Mouse (Mus musculus) cerebellum, adult 2 months (tissue): ENCODE data around the gene Pcp4l1. TPM values are rescaled to one million over a fixed set of nuclear protein-coding genes. Genes with fewer than 3 reads are reported as not detected.

ENCODE experiments used
- DNase-seq, 2 experiments: peaks; one replicate each; pipeline ENCODE4 v3.0.0; 2021
- H3K27ac ChIP-seq: fragments of 200-500 bp; 2 replicates; pipeline ENCODE4 v1.5.1; 2012; ENCODE audit warnings: low read length, control low read depth, inconsistent platforms; ENCODE audit not compliant: insufficient read depth
- H3K27me3 ChIP-seq: fragments of 200-500 bp; 2 replicates; pipeline ENCODE4 v1.6.1; 2012; ENCODE audit warnings: inconsistent platforms, mild to moderate bottlenecking, low read length, moderate library complexity; ENCODE audit not compliant: control insufficient read depth, insufficient read depth
- H3K4me1 ChIP-seq: fragments of 200-500 bp; 2 replicates; pipeline ENCODE4 v1.6.1; 2011; ENCODE audit warnings: low read length; ENCODE audit not compliant: control insufficient read depth, insufficient read depth
- H3K4me3 ChIP-seq: fragments of 200-500 bp; replicated peaks from 2 replicates; pipeline ENCODE3; 2011; ENCODE audit warnings: mild to moderate bottlenecking, low read depth, low read length, control low read depth; ENCODE audit not compliant: insufficient read depth
- CTCF ChIP-seq: fragments of 200-500 bp; IDR thresholded peaks from 2 replicates; pipeline ENCODE4 v1.5.1; 2011; ENCODE audit warnings: low read depth, mild to moderate bottlenecking, control low read depth, low read length, moderate library complexity, borderline replicate concordance; ENCODE audit not compliant: insufficient read depth
- POLR2A ChIP-seq: fragments of 200-500 bp; IDR thresholded peaks from 2 replicates; pipeline ENCODE4 v1.6.1; 2011; ENCODE audit warnings: low read length, control low read depth, borderline replicate concordance; ENCODE audit not compliant: insufficient read depth
- WGBS: fragments of 180-500 bp; shearing (Covaris S2); methylation state at CpG from one replicate; pipeline ENCODE4 v1.1.7; 2018; 5-methylcytosine and 5-hydroxymethylcytosine counted together
- polyA plus RNA-seq: library from polyadenylated mRNA; depleted of rRNA; stranded (reverse); fragments of >200 nt; gene quantifications from 2 replicates; pipeline ENCODE4 v1.2.3, GENCODE M21; 2012

Pcp4l1 gene
- polyA plus RNA-seq, 1 experiment: 252 TPM

- 19% methylated on average over 8 of the region's 8 CpGs for WGBS
- no peak for TF ChIP-seq POLR2A
- TF ChIP-seq CTCF: no peak
- Histone ChIP-seq H3K4me3 (no peak overlapping the region), H3K27me3 (no peaks in the 10 kb centered on the region; the same call in 1 of the 2 replicates), H3K4me1 (no peaks in the 10 kb centered on the region; the same call in 1 of the 2 replicates), H3K27ac (no peak overlapping the region)
- no peak for DNase-seq
Observed at GRCm38 (mm10) chr1:171189046-171189445, 7.0 kb downstream of the Pcp4l1 start.

GRCm38 (mm10) chr1:171187851-171188700 lies 8.0 kb downstream of the Pcp4l1 start:
- WGBS: 29% methylated on average over 13 of the region's 13 CpGs
- no peak for TF ChIP-seq POLR2A
- no peak for TF ChIP-seq CTCF
- no peak for DNase-seq
- Histone ChIP-seq H3K27me3 (no peaks in the 10 kb centered on the region; the same call in 1 of the 2 replicates), H3K4me1 (no peaks in the 10 kb centered on the region; the same call in 1 of the 2 replicates), H3K27ac (no peak overlapping the region), H3K4me3 (no peak overlapping the region)

- Histone ChIP-seq H3K27me3 (no peaks in the 10 kb centered on the region; the same call in 1 of the 2 replicates), H3K4me1 (no peaks in the 10 kb centered on the region; the same call in 1 of the 2 replicates), H3K27ac (no peak overlapping the region), H3K4me3 (no peak overlapping the region)
- TF ChIP-seq CTCF (no peak), POLR2A (no peak)
- DNase-seq: no peak
- WGBS: 70% methylated on average over 8 of the region's 8 CpGs
Observed at GRCm38 (mm10) chr1:171185655-171186054, 10.4 kb downstream of the Pcp4l1 start.

- 81% methylated on average over 7 of the region's 7 CpGs for WGBS
- no peak overlapping the region for H3K27ac ChIP-seq
Observed at GRCm38 (mm10) chr1:171184314-171184713, 11.8 kb downstream of the Pcp4l1 start.

GRCm38 (mm10) chr1:171183620-171184019 lies 12.4 kb downstream of the Pcp4l1 start:
- DNase-seq: no peak

More at GRCm38 (mm10) chr1:171184314-171184713, 11.8 kb downstream of the Pcp4l1 start:
- Histone ChIP-seq H3K4me3 (no peak overlapping the region), H3K4me1 (no peaks in the 10 kb centered on the region), H3K27me3 (no peaks in the 10 kb centered on the region; the same call in 1 of the 2 replicates)
- DNase-seq: no peak
- no peak for TF ChIP-seq CTCF
- TF ChIP-seq POLR2A: no peak

GRCm38 (mm10) chr1:171183025-171183424 lies 13.0 kb downstream of the Pcp4l1 start:
- WGBS: 77% methylated on average over 3 of the region's 3 CpGs
- TF ChIP-seq CTCF (no peak), POLR2A (no peak)
- DNase-seq: no peak
- Histone ChIP-seq H3K27me3 (no peaks in the 10 kb centered on the region), H3K4me1 (no peaks in the 10 kb centered on the region), H3K27ac (no peak overlapping the region), H3K4me3 (no peak overlapping the region)

More at GRCm38 (mm10) chr1:171183620-171184019, 12.4 kb downstream of the Pcp4l1 start:
- H3K27me3 ChIP-seq: no peaks in the 10 kb centered on the region
- TF ChIP-seq CTCF (no peak), POLR2A (no peak)
- no peak overlapping the region for H3K27ac ChIP-seq
- H3K4me1 ChIP-seq: no peaks in the 10 kb centered on the region
- H3K4me3 ChIP-seq: no peak overlapping the region
- WGBS: 62% methylated on average over 3 of the region's 3 CpGs

GRCm38 (mm10) chr1:171179487-171180171 lies 16.4 kb downstream of the Pcp4l1 start:
- no peaks in the 10 kb centered on the region for H3K27me3 ChIP-seq
- no peak for TF ChIP-seq CTCF
- no peak for TF ChIP-seq POLR2A
- 61% methylated on average over 5 of the region's 5 CpGs for whole genome bisulfite sequencing
- DNase-seq: no peak
- H3K4me3 ChIP-seq: no peak overlapping the region
- H3K27ac ChIP-seq: no peak overlapping the region
- H3K4me1 ChIP-seq: no peaks in the 10 kb centered on the region
